Mouse (Mus musculus) cerebellum, postnatal 10 days (tissue): ENCODE data around the gene Kdsr.

Experiments
- DNase-seq, 2 experiments: peaks; one replicate each; pipeline ENCODE4 v3.0.0; 2021; ENCODE audit warnings: mixed read lengths in 2 of 2

The Kdsr gene

DNA sequence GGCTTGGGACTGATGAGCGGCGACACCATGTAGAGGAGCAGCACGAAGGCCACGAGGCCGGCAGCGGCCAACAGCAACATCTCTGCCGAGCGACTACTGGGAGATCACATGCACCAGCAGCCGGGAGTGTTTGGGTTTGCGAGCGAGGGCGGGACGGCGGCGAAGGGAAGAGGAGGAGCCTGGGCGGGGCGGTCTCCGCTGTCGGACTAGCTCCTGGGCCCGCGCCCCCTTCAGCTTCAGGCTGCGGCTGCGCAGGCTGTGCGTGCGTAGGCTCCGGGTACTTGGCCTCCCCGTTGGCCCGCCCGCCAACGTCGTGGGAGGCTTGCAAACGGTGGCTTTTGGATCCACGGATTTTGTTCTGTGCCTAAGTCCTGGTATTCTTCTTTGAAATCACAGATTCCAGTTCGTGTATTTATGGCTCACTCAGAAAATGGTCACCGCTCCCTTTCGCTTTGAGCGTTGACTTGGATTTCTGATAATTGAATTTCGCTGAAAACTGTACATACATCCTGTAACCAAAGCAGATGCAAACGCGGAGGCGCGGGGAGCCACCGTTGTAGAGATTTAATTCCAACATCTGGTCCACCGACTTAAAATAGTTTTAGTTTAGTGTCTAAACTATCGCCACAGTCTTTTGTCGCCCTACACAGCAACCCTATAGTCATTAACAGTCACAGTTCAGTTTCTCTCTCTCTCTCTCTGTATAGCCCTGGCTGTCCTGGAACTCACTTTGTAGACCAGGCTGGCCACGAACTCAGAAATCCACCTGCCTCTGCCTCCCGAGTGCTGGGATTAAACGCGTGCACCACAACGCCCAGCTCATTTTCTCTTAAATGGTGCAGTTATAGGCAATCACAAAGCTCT, at the start of gene Kdsr:
TSS of gene Kdsr (minus strand) at position 156 of the 864 bp plus-strand sequence.
- DNase-seq = peak; percentile 96 to 98

DNA sequence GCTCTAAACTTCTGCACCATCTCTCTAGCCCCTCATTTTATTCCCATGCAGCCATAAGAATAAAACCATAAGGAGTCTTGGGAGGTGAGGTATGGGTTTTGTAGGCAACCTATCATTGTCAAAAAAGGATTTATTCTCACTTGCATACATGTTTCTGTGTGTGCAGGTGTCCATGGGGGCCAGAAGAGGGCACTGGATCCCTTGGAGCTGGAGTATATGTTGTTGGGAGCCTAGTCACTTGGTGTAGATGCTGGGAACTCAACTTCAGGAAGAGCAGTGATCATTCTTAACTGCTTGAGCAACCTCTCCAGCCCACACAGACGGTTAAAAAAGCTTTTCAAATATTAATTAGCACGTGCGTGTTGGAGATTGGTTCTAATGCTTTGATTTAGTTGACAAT, 40.4 kb upstream of the Kdsr start:
- no peak for DNase-seq

GRCm38 (mm10) chr1:106799406-106799805, 39.9 kb upstream of the Kdsr start:
- DNase-seq = no peak

DNA sequence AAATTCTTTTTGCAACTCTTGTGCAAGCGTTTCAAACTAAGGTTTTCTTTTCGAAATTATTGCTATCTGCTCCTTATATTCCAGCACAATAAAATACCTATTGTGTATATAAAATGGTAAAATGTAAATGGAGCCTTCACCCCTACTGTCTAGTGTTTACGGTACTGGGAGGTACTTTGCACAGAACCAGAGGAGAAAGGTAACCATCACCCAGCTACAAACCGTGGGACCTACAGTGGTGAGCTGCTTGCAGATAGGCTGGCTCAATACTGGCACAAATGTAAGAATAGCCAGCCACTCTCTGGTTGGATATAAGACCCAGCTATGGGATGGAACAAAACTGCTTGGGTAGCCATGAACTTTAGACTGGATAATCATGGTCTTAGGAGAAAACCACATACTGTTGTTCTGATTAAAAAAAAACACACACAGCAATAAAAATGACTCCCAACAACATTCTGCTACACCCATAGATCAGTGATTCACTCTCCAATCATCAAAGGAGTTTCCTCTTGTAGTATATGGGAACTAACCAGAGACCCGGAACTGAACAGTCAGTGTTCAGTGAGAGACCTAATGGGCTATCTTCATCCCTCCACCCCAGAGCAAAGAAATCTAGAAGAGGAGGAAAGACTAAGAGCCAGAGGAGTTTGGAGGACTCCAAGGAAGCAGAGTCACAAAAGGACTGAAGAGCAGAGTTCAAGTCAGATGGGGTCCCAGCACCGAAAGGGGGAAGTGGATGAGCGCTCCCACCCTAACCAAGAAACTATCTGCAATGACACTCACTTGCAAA, 37.7 kb upstream of the Kdsr start:
- peak in 1 of 2 experiments; percentile 9 for DNase-seq

GRCm38 (mm10) chr1:106796542-106796924, 37.0 kb upstream of the Kdsr start, which contains the start of gene Vps4b:
TSS of gene Vps4b (minus strand) at chr1:106796728.
- peak; percentile 93 to 95 for DNase-seq

GRCm38 (mm10) chr1:106795634-106796541, 36.4 kb upstream of the Kdsr start:
- peak; percentile 68 to 69 for DNase-seq

GRCm38 (mm10) chr1:106774896-106775295, 15.4 kb upstream of the Kdsr start:
- DNase-seq = no peak

- peak in 1 of 2 experiments; percentile 9 for DNase-seq
Measured at GRCm38 (mm10) chr1:106774092-106774491, 14.6 kb upstream of the Kdsr start.

- DNase-seq = no peak
Measured at GRCm38 (mm10) chr1:106768773-106769172, 9.2 kb upstream of the Kdsr start.

GRCm38 (mm10) chr1:106765771-106766170, 6.2 kb upstream of the Kdsr start:
- DNase-seq = no peak

GRCm38 (mm10) chr1:106764846-106765245, 5.3 kb upstream of the Kdsr start:
- DNase-seq = no peak

DNA sequence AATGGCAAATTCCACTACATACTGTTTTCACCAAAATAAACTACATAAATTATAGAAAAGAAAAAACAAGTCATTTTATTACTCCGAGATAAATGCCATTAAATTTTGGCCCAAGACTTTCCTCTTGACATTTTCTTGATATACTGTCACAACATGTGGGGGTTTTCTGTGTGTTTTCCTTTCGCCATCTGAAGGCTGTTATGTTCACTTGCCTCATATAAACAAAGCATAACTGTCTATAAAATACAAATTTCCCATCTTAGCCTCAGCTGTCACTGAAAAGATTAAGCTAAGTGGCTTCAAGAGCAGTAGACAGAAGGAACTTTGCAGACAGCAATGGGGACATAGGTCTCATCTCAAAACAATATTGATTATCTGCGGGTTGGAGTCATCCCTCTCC, 4.8 kb upstream of the Kdsr start:
- no peak for DNase-seq

- DNase-seq = no peak
Measured at GRCm38 (mm10) chr1:106760750-106761149, 1.2 kb upstream of the Kdsr start.

- peak; percentile 49 to 50 for DNase-seq
Measured at GRCm38 (mm10) chr1:106758734-106759571, 574 bp downstream of the Kdsr start.

DNA sequence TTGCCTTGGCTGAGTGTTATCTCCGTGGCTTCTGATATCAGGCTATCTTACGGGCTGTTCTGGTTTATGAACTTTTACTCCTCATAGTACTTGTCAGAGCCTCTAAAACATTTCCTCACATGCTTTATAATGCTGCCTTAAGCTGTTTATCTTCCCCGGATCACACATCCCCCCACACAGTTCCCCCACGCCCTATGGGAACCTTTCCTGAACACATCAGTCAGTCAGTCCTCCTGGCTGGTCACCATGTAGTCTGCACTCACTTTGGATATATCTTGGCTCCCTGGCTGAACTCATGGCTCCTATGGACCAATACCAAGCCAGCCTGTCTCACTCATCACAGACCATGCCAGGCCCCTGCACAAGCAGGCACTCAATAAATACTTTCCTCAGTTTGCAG, 2.9 kb downstream of the Kdsr start:
- no peak for DNase-seq

- DNase-seq = no peak
Measured at GRCm38 (mm10) chr1:106752013-106752412, 7.5 kb downstream of the Kdsr start.

DNA sequence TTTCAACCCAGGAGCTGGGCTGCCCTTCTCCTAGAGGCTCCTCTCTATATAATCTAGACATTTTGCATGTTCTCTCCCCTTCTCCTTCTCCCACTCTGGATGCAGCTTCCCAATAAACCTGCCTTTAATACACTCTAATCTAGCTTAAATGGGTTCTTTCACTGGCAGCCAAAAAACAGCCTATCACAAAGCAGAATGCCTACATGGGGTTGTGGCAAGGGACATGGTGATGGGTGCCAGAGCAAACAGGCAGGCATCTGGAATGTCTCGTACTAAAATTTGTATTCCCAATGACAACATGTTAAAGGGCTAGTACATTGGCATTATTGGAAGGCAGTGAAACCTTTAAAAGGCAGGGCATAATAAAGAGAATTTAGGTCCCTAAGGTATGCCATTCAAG, 8.9 kb downstream of the Kdsr start:
- DNase-seq = no peak

GRCm38 (mm10) chr1:106748555-106749315, 10.8 kb downstream of the Kdsr start:
- DNase-seq = no peak

DNA sequence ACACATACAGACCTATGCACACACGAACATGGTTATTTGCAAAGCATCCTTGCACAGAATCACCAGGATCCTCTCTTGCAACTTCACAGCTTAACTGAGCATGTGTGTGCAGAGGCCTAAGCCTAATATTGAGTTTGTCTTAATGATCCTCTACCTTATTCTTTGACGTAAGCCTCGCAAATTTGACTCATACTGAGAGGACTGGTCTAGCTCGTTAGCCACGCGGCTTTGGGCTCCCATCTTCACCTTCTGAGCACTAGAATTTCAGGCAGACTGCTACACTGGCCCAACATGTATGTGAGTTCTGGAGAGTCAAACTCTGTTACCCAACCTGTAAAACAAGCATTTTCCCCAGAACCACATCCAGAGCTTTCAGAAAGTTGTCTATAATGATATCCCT, 16.5 kb downstream of the Kdsr start:
- DNase-seq = no peak

DNA sequence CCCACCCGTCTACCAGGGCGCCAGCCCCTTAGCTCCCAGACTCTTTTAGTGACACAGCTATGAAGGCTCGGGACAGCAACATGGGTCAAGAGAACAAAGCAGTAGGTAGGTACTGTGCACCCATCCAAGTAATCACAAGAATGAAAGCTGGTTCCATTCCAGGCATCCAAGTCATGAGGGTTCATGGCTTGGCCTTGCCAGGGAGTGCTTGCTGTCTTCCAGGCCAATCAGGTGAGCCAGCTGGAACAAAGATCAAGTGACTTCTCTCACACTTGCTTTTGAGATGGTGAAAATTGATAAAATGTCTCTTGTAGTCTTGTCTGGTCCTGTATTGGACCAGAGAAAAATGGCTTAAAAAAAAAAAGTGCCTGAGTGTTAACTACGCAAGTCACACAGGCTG, 18.8 kb downstream of the Kdsr start:
- DNase-seq = no peak

DNA sequence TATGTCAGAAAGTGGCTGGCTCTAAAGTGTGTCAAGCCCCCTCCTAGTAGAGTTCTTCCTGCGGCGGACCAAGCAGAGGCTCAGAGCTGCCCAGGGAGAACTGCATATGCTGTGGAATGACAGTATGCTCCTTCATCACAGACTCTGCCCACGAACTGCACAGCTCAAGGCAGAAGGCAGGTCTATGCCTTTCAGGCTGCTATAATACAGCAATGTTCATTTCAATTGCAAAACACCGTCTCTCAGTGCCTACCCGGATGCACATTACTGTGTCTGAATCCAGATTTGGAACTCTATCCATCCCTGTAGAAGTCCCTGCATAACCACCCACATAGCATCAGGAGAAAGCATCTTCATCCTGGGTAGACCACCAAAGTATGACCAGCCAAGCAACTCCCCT, 19.7 kb downstream of the Kdsr start:
- no peak for DNase-seq
